9 mouse cellular contexts compared by ENCODE assay signal in the genomic region with DNA sequence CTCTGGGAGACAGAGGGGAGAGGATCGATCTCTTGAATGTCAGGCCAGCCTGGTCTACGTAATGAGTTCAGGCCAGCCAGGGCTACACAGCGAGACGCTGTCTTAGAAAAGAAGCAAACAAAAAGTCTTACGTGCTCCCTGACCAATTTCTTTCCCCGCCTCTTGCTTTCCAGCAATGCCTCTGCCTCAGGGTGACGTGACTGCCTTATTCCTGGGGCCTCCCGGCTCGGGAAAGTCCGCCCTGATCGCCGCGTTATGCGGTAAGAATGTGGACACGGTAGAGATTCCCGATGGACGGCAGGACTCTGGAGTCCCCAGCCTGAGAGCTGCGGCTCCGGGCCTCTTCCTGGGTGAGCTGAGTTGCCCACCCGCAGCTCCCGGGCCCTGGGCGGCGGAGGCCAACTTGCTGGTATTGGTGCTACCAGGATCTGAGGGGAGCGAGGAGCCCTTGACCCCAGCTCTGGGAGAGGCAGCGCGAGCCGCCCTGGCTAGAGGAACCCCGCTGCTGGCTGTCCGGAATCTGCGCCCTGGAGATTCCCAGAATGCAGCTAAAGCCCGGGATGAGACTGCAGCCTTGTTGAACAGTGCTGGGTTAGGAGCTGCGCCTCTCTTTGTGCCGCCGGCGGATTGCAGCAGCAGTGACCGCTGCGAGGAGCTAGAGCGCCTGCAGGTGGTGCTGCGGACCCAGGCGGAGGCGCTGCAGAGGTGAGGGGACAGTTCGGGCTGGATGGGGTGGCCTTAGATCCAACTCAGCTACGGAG. TPM values are rescaled to one million over a fixed set of nuclear protein-coding genes. Genes with fewer than 3 reads are reported as not detected.
DNase-seq lines count a peak whose midpoint lies in the region; ATAC-seq and TF ChIP-seq lines count a peak whose summit lies in the region.
"Had no signal": no experiment of that assay in that cellular context is flagged by ENCODE, and none has a peak within 500 bp of the region (broad histone marks: within the 10 kb centered on the region; RNA-seq: fewer than 3 reads in every experiment).

No protein-coding gene starts in this region.

- intact Hi-C loops in heart, postnatal 10 days (cut with DNase I), result loop anchor here (1.0 to 5.0 kb wide), 4 partner anchors 15 to 131 kb away; partner anchors contain the start of genes Pinlyp, Xrcc1 and Zfp428

- in situ Hi-C loops in ES-E14 (cut with MboI; ENCODE audit: low sequenced_read_pairs in 2 of 2, unreplicated experiment in 2 of 2), result no loop called here

- H3K27me3 ChIP-seq in forebrain, embryonic 12.5 days, result peaks cover 23% of the 10 kb centered on the region
- no peaks in the 10 kb centered on the region for H3K27me3 ChIP-seq in lung, embryonic 16.5 days (ENCODE audit: control insufficient read depth, insufficient read depth, low read depth, low read length)

- no peak for DNase-seq in ES-E14 (ENCODE audit: low read depth, low spot score)
- DNase-seq in heart, postnatal 10 days, result peak; percentile 84 to 86
- peak; percentile 45 to 76 for DNase-seq in layer of hippocampus, adult 18-20 months (ENCODE audit: low spot score in 2 of 2)
- peak; percentile 43 for DNase-seq in ovary, postnatal 10 days (ENCODE audit: low spot score)
- DNase-seq in thymus, postnatal 10 days (ENCODE audit: low spot score in 2 of 2), result peak; percentile 56 to 72

- H3K4me1 ChIP-seq in ES-E14 (ENCODE audit: control insufficient read depth in 2 of 2, insufficient read depth in 2 of 2, low read length in 2 of 2, poor library complexity in 1 of 2), result peaks cover 2% of the 10 kb centered on the region in 2 experiments; a peak in 1 of 4 replicates
- H3K4me1 ChIP-seq in forebrain, embryonic 12.5 days, result peaks cover 41% of the 10 kb centered on the region
- H3K4me1 ChIP-seq in lung, embryonic 16.5 days (replicated peaks; ENCODE audit: control insufficient read depth, insufficient read depth, low read length), result peaks cover 13% of the 10 kb centered on the region

- no peak overlapping the region for H3K27ac ChIP-seq in ES-E14 (ENCODE audit: insufficient read depth, low read depth, low read length, poor library complexity, severe bottlenecking)
- H3K27ac ChIP-seq in forebrain, embryonic 12.5 days, result peak overlapping the region; percentile 89
- peak overlapping the region; percentile 82 for H3K27ac ChIP-seq in lung, embryonic 16.5 days (ENCODE audit: low read length)

- WGBS in forebrain, embryonic 12.5 days, result under 1% methylated on average over 43 of the region's 43 CpGs
- 1% methylated on average over 43 of the region's 43 CpGs for WGBS in lung, embryonic 16.5 days

- H3K9ac ChIP-seq in ES-E14 (ENCODE audit: insufficient read depth, low read depth, low read length, poor library complexity, severe bottlenecking), result peak overlapping the region; percentile 65
- H3K9ac ChIP-seq in forebrain, embryonic 12.5 days, result peak overlapping the region; percentile 88
- H3K9ac ChIP-seq in lung, embryonic 16.5 days (ENCODE audit: low read length), result peak overlapping the region; percentile 88

- no peaks in the 10 kb centered on the region for H3K9me3 ChIP-seq in ES-E14 (ENCODE audit: control insufficient read depth, insufficient read depth, low read depth, low read length)
- H3K9me3 ChIP-seq in forebrain, embryonic 12.5 days, result no peaks in the 10 kb centered on the region
- H3K9me3 ChIP-seq in lung, embryonic 16.5 days (ENCODE audit: control insufficient read depth, low read length), result no peaks in the 10 kb centered on the region

- no peaks in the 10 kb centered on the region for H3K36me3 ChIP-seq in ES-E14 (ENCODE audit: control insufficient read depth, insufficient read depth, low read length, poor library complexity, severe bottlenecking)
- peaks cover 34% of the 10 kb centered on the region for H3K36me3 ChIP-seq in forebrain, embryonic 12.5 days (replicated peaks)
- peaks cover 21% of the 10 kb centered on the region for H3K36me3 ChIP-seq in lung, embryonic 16.5 days (ENCODE audit: control insufficient read depth, insufficient read depth, low read length)

- peak overlapping the region; percentile 62 to 63 for H3K4me3 ChIP-seq in ES-E14 (ENCODE audit: insufficient read depth in 1 of 2, low read depth in 1 of 2, low read length in 2 of 2, poor library complexity in 1 of 2, severe bottlenecking in 1 of 2)
- H3K4me3 ChIP-seq in forebrain, embryonic 12.5 days (replicated peaks), result peak overlapping the region; percentile 67
- peak overlapping the region; percentile 62 for H3K4me3 ChIP-seq in lung, embryonic 16.5 days (ENCODE audit: low read length)

- peak; percentile 24; the same call in 1 of the 2 replicates for ATAC-seq in cerebellum, adult (ENCODE audit: insufficient number of reproducible peaks, low FRiP score, low TSS enrichment)
- peak; percentile 67 for ATAC-seq in forebrain, embryonic 12.5 days (ENCODE audit: low FRiP score)
- ATAC-seq in lung, embryonic 16.5 days (ENCODE audit: low read depth), result peak; percentile 64

- H3K4me2 ChIP-seq in forebrain, embryonic 12.5 days, result peak overlapping the region; percentile 91
- peak overlapping the region; percentile 95 for H3K4me2 ChIP-seq in lung, embryonic 16.5 days (ENCODE audit: low read depth, low read length)

TF ChIP-seq in ES-E14, 5 proteins besides CTCF, POLR2A, EP300 and RAD21:
- TF ChIP-seq ZNF384 (IDR thresholded peaks at IDR 0.05; ENCODE audit: low read depth, low read length) (no peak), HCFC1 (IDR thresholded peaks at IDR 0.05; ENCODE audit: borderline replicate concordance, insufficient read depth, low read length) (peak; percentile 4; the same call in 1 of the 2 replicates), CHD2 (IDR thresholded peaks at IDR 0.05; ENCODE audit: low read depth, low read length) (no peak), ZC3H11A (IDR thresholded peaks at IDR 0.05; ENCODE audit: borderline replicate concordance, low read depth, low read length) (no peak), MAFK (IDR thresholded peaks at IDR 0.05; ENCODE audit: insufficient read depth, low read depth, low read length) (no peak)

RNA-seq across cellular contexts. Expression of gene Irgq, which starts 0.9 kb away (rescaled TPM):
- total RNA-seq in ES-E14 (2012; rRNA removed), result 6.2 and 6.4 TPM in 2 replicates
- 24.7 and 25.2 TPM in 2 replicates for polyA plus RNA-seq in forebrain, embryonic 12.5 days (2016; fragmentation: Nextera tagmentation; extraction: Ambion mirVana)
- total RNA-seq in heart, postnatal 10 days (2021), result 10 to 100 TPM; 18.3 to 20.1 TPM
- 10 to 100 TPM; 62.1 to 63.3 TPM for total RNA-seq in layer of hippocampus, adult 18-20 months (2021)
- polyA plus RNA-seq in lung, embryonic 16.5 days (2015; fragmentation: Nextera tagmentation; extraction: Ambion mirVana), result 5.6 and 6.5 TPM in 2 replicates

RNA-seq across cellular contexts. Expression of gene Pinlyp, which starts 14.5 kb away (rescaled TPM):
- 0.58 TPM in 1 of 2 replicates, not detected in the other for total RNA-seq in ES-E14 (2012; rRNA removed)
- not detected in 2 replicates for polyA plus RNA-seq in forebrain, embryonic 12.5 days (2016; fragmentation: Nextera tagmentation; extraction: Ambion mirVana)
- not detected for total RNA-seq in heart, postnatal 10 days (2021)
- total RNA-seq in layer of hippocampus, adult 18-20 months (2021), result not detected
- 0.25 and 0.52 TPM in 2 replicates for polyA plus RNA-seq in lung, embryonic 16.5 days (2015; fragmentation: Nextera tagmentation; extraction: Ambion mirVana)
- total RNA-seq: left cerebral cortex, postnatal 10 days had no signal

RNA-seq across cellular contexts. Expression of gene Xrcc1, which starts 14.7 kb away (rescaled TPM):
- total RNA-seq in ES-E14 (2012; rRNA removed), result 69.7 and 144 TPM in 2 replicates
- polyA plus RNA-seq in forebrain, embryonic 12.5 days (2016; fragmentation: Nextera tagmentation; extraction: Ambion mirVana), result 105 and 107 TPM in 2 replicates
- 10 to 100 TPM; 28.8 to 33.2 TPM for total RNA-seq in heart, postnatal 10 days (2021)
- 10 to 100 TPM; 36.8 to 43.4 TPM for total RNA-seq in layer of hippocampus, adult 18-20 months (2021)
- 112 TPM in 2 replicates for polyA plus RNA-seq in lung, embryonic 16.5 days (2015; fragmentation: Nextera tagmentation; extraction: Ambion mirVana)

RNA-seq across cellular contexts. Expression of gene AC161166.1, which starts 19.1 kb away (rescaled TPM):
- 1.2 and 1.6 TPM in 2 replicates for total RNA-seq in ES-E14 (2012; rRNA removed)
- polyA plus RNA-seq in forebrain, embryonic 12.5 days (2016; fragmentation: Nextera tagmentation; extraction: Ambion mirVana), result 1.6 and 1.7 TPM in 2 replicates
- total RNA-seq in heart, postnatal 10 days (2021), result not detected
- total RNA-seq in layer of hippocampus, adult 18-20 months (2021), result not detected
- 0.33 and 0.43 TPM in 2 replicates for polyA plus RNA-seq in lung, embryonic 16.5 days (2015; fragmentation: Nextera tagmentation; extraction: Ambion mirVana)
- total RNA-seq: left cerebral cortex, postnatal 10 days had no signal

RNA-seq across cellular contexts. Expression of gene Zfp428, which starts 24.6 kb away (rescaled TPM):
- 94.1 and 114 TPM in 2 replicates for total RNA-seq in ES-E14 (2012; rRNA removed)
- 170 and 182 TPM in 2 replicates for polyA plus RNA-seq in forebrain, embryonic 12.5 days (2016; fragmentation: Nextera tagmentation; extraction: Ambion mirVana)
- total RNA-seq in heart, postnatal 10 days (2021), result 10 to 100 TPM; 15.3 to 18.8 TPM
- 10 to 100 TPM; 40.0 to 45.4 TPM for total RNA-seq in layer of hippocampus, adult 18-20 months (2021)
- 30.4 and 31.8 TPM in 2 replicates for polyA plus RNA-seq in lung, embryonic 16.5 days (2015; fragmentation: Nextera tagmentation; extraction: Ambion mirVana)
